Comparison of ENCODE assay signal across 8 mouse cellular contexts in the genomic region with DNA sequence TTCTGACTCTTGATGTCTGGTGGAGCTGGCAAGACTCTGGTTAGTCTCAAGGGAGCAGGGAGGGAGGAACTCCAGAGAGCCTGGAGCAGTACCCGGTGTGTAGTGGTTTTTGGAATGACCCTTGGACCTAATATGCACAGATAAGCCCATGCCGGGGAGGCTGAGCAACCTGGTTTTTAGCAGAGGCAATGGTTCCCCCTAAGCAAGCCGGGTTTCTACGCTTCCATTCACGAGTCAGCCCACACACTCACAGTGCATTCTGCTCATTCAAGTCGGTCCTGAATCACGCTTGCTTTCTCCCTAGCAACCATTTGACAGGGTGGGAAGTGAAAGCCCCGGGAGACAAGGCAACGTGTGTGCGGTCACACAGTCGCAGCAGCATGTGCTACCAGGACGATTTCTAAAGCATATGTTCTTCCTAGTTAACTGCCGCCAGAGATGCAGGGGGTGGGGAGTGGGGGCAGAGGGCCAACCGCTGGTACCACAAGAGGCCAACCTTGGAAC. TPM values are rescaled to one million over a fixed set of nuclear protein-coding genes. Genes with fewer than 3 reads are reported as not detected.
DNase-seq lines count a peak whose midpoint lies in the region; ATAC-seq lines count a peak whose summit lies in the region.

No protein-coding gene starts in this region.

- H3K9ac ChIP-seq in heart, embryonic 14.5 days (ENCODE audit: low read length) = 0 out of 2 replicates have a peak overlapping the region, but pooled peaks have one; percentile 7

- peak overlapping the region; percentile 40 for H3K4me2 ChIP-seq in heart, embryonic 14.5 days (ENCODE audit: low read length)

- WGBS in heart, embryonic 14.5 days = 16% methylated on average over 14 of the region's 14 CpGs

- intact Hi-C loops in heart, postnatal 25 days (cut with DNase I) = loop anchor here (5.0 kb wide), 1 partner anchor 55 kb away; no protein-coding TSS in a partner anchor

- H3K27me3 ChIP-seq in heart, embryonic 14.5 days (ENCODE audit: control insufficient read depth, insufficient read depth, low read length) = no peaks in the 10 kb centered on the region

- no peak for ATAC-seq in heart, embryonic 14.5 days (ENCODE audit: insufficient number of reproducible peaks, insufficient read depth, low FRiP score, low read depth)

- H3K4me1 ChIP-seq in heart, embryonic 14.5 days (ENCODE audit: control insufficient read depth in 2 of 2, insufficient read depth in 2 of 2, low read length in 2 of 2) = peaks cover 20 to 26% of the 10 kb centered on the region in 2 experiments

- peak overlapping the region in 1 of 2 experiments; percentile 34; a peak in 2 of 4 replicates for H3K27ac ChIP-seq in heart, embryonic 14.5 days (replicated peaks in 1 of 2; ENCODE audit: control insufficient read depth in 1 of 2, insufficient read depth in 1 of 2, low read depth in 2 of 2, low read length in 2 of 2)

- no peaks in the 10 kb centered on the region for H3K9me3 ChIP-seq in heart, embryonic 14.5 days (ENCODE audit: control insufficient read depth, low read length)

- peaks cover 28% of the 10 kb centered on the region for H3K36me3 ChIP-seq in heart, embryonic 14.5 days (ENCODE audit: control insufficient read depth, insufficient read depth, low read length)

- no peak overlapping the region for H3K4me3 ChIP-seq in heart, embryonic 14.5 days (ENCODE audit: control insufficient read depth in 1 of 2, insufficient read depth in 1 of 2, low read depth in 1 of 2, low read length in 2 of 2)

- no peak for DNase-seq in heart, postnatal 25 days (ENCODE audit: low spot score)
- DNase-seq in frontal cortex, postnatal 10 days (ENCODE audit: low spot score in 2 of 2) = peak; percentile 67 to 70
- peak; percentile 30 for DNase-seq in left cerebral cortex, adult 11 months (ENCODE audit: low spot score)
- peak; percentile 57 for DNase-seq in neural tube, embryonic 10.5 days (ENCODE audit: extremely low spot score, low spot score)
- DNase-seq in spleen, adult 12 weeks (ENCODE audit: low spot score) = no peak
- DNase-seq in thymus, postnatal 25 days = no peak
- no peak for DNase-seq in ovary, postnatal 36 days (ENCODE audit: low spot score)

RNA-seq across cellular contexts. Expression of gene Bfsp2, which starts 21.7 kb away (rescaled TPM):
- 0.70 and 1.3 TPM in 2 replicates for polyA plus RNA-seq in heart, embryonic 14.5 days (2014; fragmentation: Nextera tagmentation; extraction: Ambion mirVana)
- under 1 TPM; 0.22 to 0.47 TPM for total RNA-seq in heart, postnatal 25 days (2021)

Comparison
In these comparisons a context has a peak if more than half of its experiments do, and no peak if none do; other contexts are left out.
1. DNase-seq: peak in frontal cortex, postnatal 10 days (2 of 2), left cerebral cortex, adult 11 months (single experiment) and neural tube, embryonic 10.5 days (single experiment); none in heart, postnatal 25 days (single experiment), spleen, adult 12 weeks (single experiment), thymus, postnatal 25 days (single experiment) and ovary, postnatal 36 days (single experiment).